Mouse (Mus musculus) forebrain, embryonic 11.5 days (tissue): ENCODE results near the gene Slc35c1. TPM values are rescaled to one million over a fixed set of nuclear protein-coding genes. Genes with fewer than 3 reads are reported as not detected.

Experiments used
- ATAC-seq: fragments of 200-750 bp; cut with Nextera tagmentation; replicated peaks from 2 replicates; pipeline ENCODE4 v1.8.0; 2017; ENCODE audit warnings: moderate TSS enrichment; ENCODE audit not compliant: low FRiP score
- DNase-seq: peaks from one replicate; pipeline ENCODE4 v3.0.0-alpha.2; 2017; ENCODE audit warnings: low spot score
- H3K27ac ChIP-seq: fragments of 300-500 bp; sonication (generic); 2 replicates; pipeline ENCODE4 v1.5.1; 2014; ENCODE audit warnings: low read depth, low read length
- H3K27me3 ChIP-seq: fragments of 300-500 bp; sonication (generic); 2 replicates; pipeline ENCODE4 v1.6.1; 2014; ENCODE audit warnings: mild to moderate bottlenecking, low read length, mixed read lengths; ENCODE audit not compliant: control insufficient read depth, insufficient read depth
- H3K36me3 ChIP-seq: fragments of 300-500 bp; sonication (generic); 2 replicates; pipeline ENCODE4 v1.6.1; 2014; ENCODE audit warnings: mild to moderate bottlenecking, low read length, moderate library complexity, mixed read lengths; ENCODE audit not compliant: control insufficient read depth, insufficient read depth
- H3K4me1 ChIP-seq: fragments of 300-500 bp; sonication (generic); replicated peaks from 2 replicates; pipeline ENCODE4 v1.6.1; 2014; ENCODE audit warnings: low read length, mixed read lengths; ENCODE audit not compliant: control insufficient read depth, insufficient read depth
- H3K4me2 ChIP-seq: fragments of 300-500 bp; sonication (generic); 2 replicates; pipeline ENCODE4 v1.6.1; 2014; ENCODE audit warnings: low read depth, mild to moderate bottlenecking, low read length, moderate library complexity, mixed read lengths; ENCODE audit not compliant: severe bottlenecking
- H3K4me3 ChIP-seq: fragments of 300-500 bp; sonication (generic); 2 replicates; pipeline ENCODE4 v1.5.1; 2014; ENCODE audit warnings: low read depth, low read length
- H3K9ac ChIP-seq: fragments of 300-500 bp; sonication (generic); 2 replicates; pipeline ENCODE4 v1.6.1; 2014; ENCODE audit warnings: low read length
- H3K9me3 ChIP-seq: fragments of 300-500 bp; sonication (generic); 2 replicates; pipeline ENCODE4 v1.6.1; 2016; ENCODE audit warnings: low read length, mixed read lengths; ENCODE audit not compliant: control insufficient read depth
- WGBS: fragments of 180-500 bp; shearing (Covaris S2); extraction: QIAGEN DNeasy Blood & Tissue Kit; methylation state at CpG from one replicate; pipeline ENCODE4 v1.1.7; 2014; 5-methylcytosine and 5-hydroxymethylcytosine counted together
- polyA plus RNA-seq: library from polyadenylated mRNA; unstranded; fragments of >200 nt; fragmentation: Nextera tagmentation; extraction: Ambion mirVana; gene quantifications from 2 replicates; pipeline ENCODE4 v1.2.1, GENCODE M21; 2014

Gene Slc35c1
- polyA plus RNA-seq, 1 experiment from 2014 or later = 11.6 TPM

DNA sequence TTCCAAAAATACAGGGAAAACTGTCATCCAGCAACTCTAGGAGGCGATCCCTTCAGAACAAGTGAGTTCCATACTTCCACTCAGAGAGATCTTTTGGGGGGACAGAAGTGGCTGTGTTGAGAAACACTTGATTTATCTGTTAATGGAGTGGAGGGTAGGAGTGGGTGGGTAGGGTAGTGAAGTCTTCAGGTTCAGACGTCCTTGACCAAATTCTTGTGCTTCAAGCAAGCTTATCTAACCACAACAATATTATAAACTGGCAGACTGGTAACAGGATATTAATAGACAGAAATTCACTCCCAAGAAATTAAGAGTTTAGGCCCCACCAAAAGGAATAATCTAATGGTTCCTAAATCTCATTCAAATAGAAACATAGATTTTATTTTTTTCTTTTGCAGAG is 30.2 kb downstream of the Slc35c1 start:
- Histone ChIP-seq H3K4me1 (peaks cover 18% of the 10 kb centered on the region), H3K27me3 (no peaks in the 10 kb centered on the region), H3K27ac (no peak overlapping the region), H3K9me3 (no peaks in the 10 kb centered on the region), H3K9ac (no peak overlapping the region), H3K4me2 (no peak overlapping the region), H3K4me3 (no peak overlapping the region), H3K36me3 (no peaks in the 10 kb centered on the region)
- DNase-seq (no peak), ATAC-seq (no peak)
- WGBS = 84% methylated on average over 2 of the region's 2 CpGs

DNA sequence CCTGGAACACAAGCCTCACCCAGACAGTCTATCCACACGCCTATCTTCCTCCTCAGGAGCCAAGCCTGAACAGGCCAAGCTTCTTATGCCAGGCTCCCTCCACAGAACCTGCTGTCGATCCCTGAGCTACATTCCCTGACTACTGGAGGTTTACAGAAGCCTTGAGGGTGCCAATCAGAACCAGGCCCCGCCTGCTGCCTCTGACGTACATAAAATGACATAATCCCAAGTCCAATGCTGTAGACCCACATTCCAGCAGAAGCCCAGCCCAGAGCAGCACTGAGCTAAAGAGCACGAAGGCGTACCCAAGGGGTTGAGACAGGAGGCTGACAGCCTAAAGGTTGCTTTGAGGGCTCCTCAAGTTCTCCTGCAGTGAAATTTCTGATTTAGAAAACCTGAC is 32.5 kb downstream of the Slc35c1 start:
- Histone ChIP-seq H3K9me3 (no peaks in the 10 kb centered on the region), H3K9ac (no peak overlapping the region), H3K36me3 (no peaks in the 10 kb centered on the region), H3K27me3 (no peaks in the 10 kb centered on the region), H3K4me2 (no peak overlapping the region), H3K4me3 (no peak overlapping the region), H3K4me1 (peaks cover 26% of the 10 kb centered on the region), H3K27ac (no peak overlapping the region)
- WGBS = 66% methylated on average over 6 of the region's 6 CpGs
- DNase-seq (no peak), ATAC-seq (no peak)

DNA sequence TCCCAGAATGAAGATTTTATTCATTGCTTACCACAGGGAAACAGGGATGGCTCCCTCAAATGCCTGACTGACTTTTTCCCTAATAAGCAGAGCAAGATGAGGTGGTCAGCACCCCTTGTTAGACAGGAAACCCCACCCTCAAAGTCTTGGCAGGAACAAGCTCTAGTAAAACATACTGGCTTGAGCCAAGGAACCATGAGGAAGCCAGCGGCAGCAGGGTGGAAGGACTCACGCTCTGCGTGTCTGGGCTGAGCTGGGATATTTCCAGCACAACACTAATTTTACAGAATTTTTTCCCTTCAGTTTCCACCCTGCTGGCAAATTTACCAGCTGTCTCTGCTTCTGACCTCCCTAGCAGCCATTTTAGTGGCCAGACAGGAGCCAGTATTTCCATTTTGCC is 33.9 kb downstream of the Slc35c1 start:
- no peak overlapping the region for H3K27ac ChIP-seq
- H3K4me1 ChIP-seq = peaks cover 19% of the 10 kb centered on the region
- H3K9me3 ChIP-seq = no peaks in the 10 kb centered on the region
- no peak overlapping the region for H3K4me3 ChIP-seq
- ATAC-seq (no peak), DNase-seq (no peak)
- no peak overlapping the region for H3K9ac ChIP-seq
- H3K36me3 ChIP-seq = peaks cover 5% of the 10 kb centered on the region; the same call in 1 of the 2 replicates
- no peaks in the 10 kb centered on the region for H3K27me3 ChIP-seq
- H3K4me2 ChIP-seq = no peak overlapping the region
- WGBS = 86% methylated on average over 3 of the region's 3 CpGs

DNA sequence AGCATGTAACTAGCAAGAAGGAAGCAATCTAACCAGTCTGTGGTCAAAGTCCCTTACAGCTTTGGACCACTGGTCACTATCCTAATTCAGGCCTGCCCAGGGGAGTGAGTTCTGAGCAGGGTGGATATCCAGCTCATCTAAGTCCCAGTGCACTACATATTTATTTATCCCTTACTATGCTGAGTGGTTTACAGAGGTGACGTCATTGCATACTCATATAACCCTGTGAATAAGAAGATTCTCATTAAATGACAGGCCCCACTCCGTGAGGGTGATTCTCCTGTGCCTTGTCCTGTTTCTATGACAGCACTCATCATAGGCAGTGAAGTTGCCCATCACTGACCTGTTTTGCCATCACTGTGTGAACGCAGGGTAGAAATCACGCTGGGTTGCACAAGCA is 35.0 kb downstream of the Slc35c1 start:
- H3K27me3 ChIP-seq = no peaks in the 10 kb centered on the region
- H3K36me3 ChIP-seq = peaks cover 5% of the 10 kb centered on the region; the same call in 1 of the 2 replicates
- 82% methylated on average over 4 of the region's 4 CpGs for WGBS
- ATAC-seq (no peak; the same call in 1 of the 2 replicates), DNase-seq (no peak)
- no peaks in the 10 kb centered on the region for H3K9me3 ChIP-seq
- H3K4me1 ChIP-seq = peaks cover 16% of the 10 kb centered on the region
- H3K9ac ChIP-seq = no peak overlapping the region
- peak overlapping the region; percentile 89 for H3K27ac ChIP-seq
- H3K4me2 ChIP-seq = 0 out of 2 replicates have a peak overlapping the region, but pooled peaks have one; percentile 15
- no peak overlapping the region for H3K4me3 ChIP-seq

DNA sequence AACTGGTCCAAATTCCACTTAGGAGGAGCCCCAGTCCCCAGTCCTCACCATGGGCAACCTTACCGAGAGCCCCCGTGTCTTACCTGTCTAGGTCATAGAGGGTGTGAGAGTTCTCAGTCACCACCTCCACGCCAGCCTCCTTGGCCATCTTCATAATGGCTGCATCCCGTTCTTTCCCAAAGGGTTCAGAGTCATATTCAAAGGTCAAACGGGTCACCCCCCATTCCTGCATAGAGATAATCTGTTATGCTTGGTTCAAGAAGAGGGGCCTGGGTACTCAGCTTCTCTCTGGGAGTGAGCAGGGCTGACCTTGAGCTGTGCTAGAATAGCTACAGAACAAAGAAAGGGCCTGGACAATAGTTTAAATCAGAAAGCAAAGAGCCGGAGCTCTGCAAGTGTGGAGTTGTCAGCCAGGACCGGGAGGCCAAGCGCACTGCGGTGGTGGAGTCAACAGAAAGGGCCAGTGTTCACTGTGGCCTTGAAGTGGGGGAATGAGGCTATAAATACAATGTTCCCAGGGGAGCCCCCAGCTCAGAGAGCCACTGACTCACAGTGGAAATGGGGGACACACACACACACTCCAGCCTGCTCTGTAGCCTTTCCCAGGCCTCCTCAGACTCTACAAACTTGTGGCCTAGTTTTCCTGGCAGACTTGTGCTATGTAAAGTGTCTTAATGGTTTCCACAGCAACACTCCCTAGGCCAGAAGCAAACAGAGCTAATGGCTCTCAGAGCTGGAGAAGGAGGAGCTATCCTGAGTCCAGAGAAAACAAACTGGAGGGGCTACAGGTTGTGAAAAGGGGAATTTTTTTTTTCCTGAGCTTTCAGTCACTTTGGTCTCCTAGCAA is 35.7 kb downstream of the Slc35c1 start:
- Histone ChIP-seq H3K27me3 (no peaks in the 10 kb centered on the region), H3K9ac (peak overlapping the region; percentile 20; the same call in 1 of the 2 replicates), H3K4me1 (peaks cover 16% of the 10 kb centered on the region), H3K4me2 (peak overlapping the region; percentile 15; the same call in 1 of the 2 replicates), H3K4me3 (no peak overlapping the region), H3K9me3 (no peaks in the 10 kb centered on the region), H3K27ac (peak overlapping the region; percentile 89), H3K36me3 (peaks cover 5% of the 10 kb centered on the region; the same call in 1 of the 2 replicates)
- 56% methylated on average over 9 of the region's 9 CpGs for WGBS
- DNase-seq (no peak), ATAC-seq (peak; percentile 73)

DNA sequence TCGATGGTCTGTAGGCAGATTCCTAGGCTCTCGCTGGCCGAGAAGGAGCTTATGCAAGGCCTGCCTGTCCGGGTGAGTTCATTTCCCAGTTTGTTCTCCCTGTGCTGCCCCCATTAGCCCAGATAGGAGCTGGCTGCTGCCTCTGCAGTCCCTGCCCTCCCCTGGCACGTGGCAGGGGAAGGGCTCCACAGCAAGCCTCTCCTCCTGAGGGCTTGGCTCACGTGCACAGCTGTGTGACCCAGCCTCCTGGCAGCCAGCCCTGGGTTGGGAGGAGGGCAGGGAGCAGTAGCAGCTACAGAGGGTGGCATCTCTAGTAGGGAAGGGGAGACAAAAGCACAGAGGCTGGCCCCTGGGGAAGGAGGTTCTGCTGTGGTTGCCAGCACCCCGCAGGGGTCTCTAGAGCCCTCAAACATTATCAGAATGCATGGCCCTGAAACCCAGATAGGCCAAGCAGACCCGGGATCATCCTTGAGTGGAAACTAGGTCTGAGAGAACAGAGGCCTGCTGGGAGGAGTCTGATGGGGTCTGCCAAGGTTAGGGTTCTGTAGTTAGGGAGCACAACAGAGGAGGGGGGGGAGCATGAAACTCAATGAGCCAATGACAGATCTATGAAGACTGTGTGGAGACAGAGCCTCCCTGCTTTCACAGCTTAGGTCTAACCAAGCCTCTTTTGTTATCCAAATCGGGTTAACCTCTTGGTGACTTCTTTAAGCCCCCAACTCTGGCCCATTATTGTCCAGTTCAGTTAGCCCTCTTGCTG is 36.5 kb downstream of the Slc35c1 start:
- DNase-seq (no peak), ATAC-seq (no peak)
- Histone ChIP-seq H3K4me1 (peaks cover 16% of the 10 kb centered on the region), H3K27me3 (no peaks in the 10 kb centered on the region), H3K4me2 (no peak overlapping the region), H3K4me3 (no peak overlapping the region), H3K36me3 (peaks cover 5% of the 10 kb centered on the region; the same call in 1 of the 2 replicates), H3K27ac (peak overlapping the region; percentile 89), H3K9ac (no peak overlapping the region; the same call in 1 of the 2 replicates), H3K9me3 (no peaks in the 10 kb centered on the region)
- 84% methylated on average over 9 of the region's 9 CpGs for WGBS

DNA sequence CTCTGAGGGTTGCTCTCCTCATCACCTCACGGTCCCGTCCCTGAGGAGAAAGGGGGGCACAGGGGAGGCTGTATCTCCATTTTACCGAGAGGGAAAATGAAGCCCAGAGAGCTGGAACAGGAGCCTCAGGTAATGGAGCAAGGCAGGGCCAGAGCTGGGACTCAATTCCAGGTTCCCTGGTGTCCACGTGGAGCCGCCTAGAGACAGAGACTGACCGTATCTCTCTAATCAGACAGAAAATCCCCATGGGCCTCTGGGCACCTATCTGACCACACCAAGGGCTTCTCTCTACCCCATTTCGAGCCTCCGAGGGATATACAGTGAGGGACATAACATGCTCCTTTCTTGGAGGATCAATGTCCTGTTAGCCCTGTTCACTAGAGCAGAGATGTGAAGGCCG is 37.2 kb downstream of the Slc35c1 start:
- DNase-seq (no peak), ATAC-seq (no peak)
- Histone ChIP-seq H3K27ac (no peak overlapping the region), H3K27me3 (no peaks in the 10 kb centered on the region), H3K36me3 (peaks cover 5% of the 10 kb centered on the region; the same call in 1 of the 2 replicates), H3K4me1 (peaks cover 16% of the 10 kb centered on the region), H3K9ac (no peak overlapping the region), H3K4me2 (no peak overlapping the region), H3K4me3 (no peak overlapping the region), H3K9me3 (no peaks in the 10 kb centered on the region)
- WGBS = 91% methylated on average over 9 of the region's 9 CpGs

DNA sequence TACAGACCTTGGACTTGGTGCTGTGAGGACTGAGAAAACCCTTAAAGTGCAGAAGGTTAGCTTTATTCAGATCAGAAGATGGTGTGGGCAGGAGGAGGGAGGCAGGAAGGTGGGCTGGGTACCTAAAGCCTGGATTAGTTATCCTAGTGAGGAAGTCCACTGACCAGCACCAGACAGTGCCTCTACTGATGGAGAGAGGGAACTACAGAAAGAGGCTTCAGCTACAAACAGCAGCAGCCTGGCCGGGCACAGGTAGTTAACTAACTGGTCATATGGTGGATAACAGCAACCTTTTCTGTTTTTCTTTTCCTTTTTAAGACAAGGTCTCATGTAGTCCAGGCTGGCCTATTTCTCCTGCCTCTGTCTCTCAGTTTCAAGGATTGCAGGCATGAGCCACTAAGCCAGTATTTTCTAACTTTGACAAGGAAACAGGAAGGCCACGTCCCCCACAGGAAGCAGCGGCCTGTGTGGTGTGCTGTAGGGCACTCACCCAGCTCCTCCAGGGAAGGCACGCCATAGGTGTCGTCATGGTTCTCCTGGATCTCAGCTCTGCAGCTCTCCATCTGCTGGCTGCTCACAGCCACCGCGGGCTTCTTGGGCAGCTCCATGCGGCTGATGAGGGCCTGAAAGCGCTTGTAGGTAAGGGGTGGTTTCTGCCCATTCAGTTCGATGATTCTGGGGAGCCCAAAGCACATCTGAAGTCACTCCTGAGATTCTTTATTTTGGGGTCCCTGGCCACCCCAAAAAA is 37.8 kb downstream of the Slc35c1 start:
- DNase-seq (no peak), ATAC-seq (no peak)
- H3K27me3 ChIP-seq = no peaks in the 10 kb centered on the region
- no peaks in the 10 kb centered on the region for H3K9me3 ChIP-seq
- peaks cover 5% of the 10 kb centered on the region; the same call in 1 of the 2 replicates for H3K36me3 ChIP-seq
- H3K9ac ChIP-seq = no peak overlapping the region
- no peak overlapping the region for H3K4me2 ChIP-seq
- 80% methylated on average over 10 of the region's 10 CpGs for WGBS
- peaks cover 16% of the 10 kb centered on the region for H3K4me1 ChIP-seq
- H3K27ac ChIP-seq = no peak overlapping the region
- no peak overlapping the region for H3K4me3 ChIP-seq
